Mouse (Mus musculus) megakaryocyte-erythroid progenitor cell, adult 5-6 weeks (primary cell): ENCODE measurements at regions not wholly inside any gene's neighbourhood (a gene's known extent, or its start where the extent isn't known, plus 50 kb on each side); places are given as distances from the start of the nearest gene placed in this dataset.

Experiments used
- ATAC-seq: replicated peaks from 2 replicates; pipeline ENCODE4 v1.8.0; 2016; ENCODE audit warnings: mild to moderate bottlenecking, inconsistent platforms; ENCODE audit not compliant: severe bottlenecking, poor library complexity, low FRiP score, low TSS enrichment

GRCm38 (mm10) chr1:92292681-92293380 lies 97.3 kb upstream of the Hdac4 start:
- no peak for ATAC-seq

GRCm38 (mm10) chr1:92286966-92287342 lies 91.5 kb upstream of the Hdac4 start:
- ATAC-seq = no peak

- no peak for ATAC-seq
Measured at GRCm38 (mm10) chr1:92286013-92286965, 90.8 kb upstream of the Hdac4 start.

GRCm38 (mm10) chr1:92284155-92284554 lies 88.7 kb upstream of the Hdac4 start:
- ATAC-seq = no peak

- ATAC-seq = no peak
Measured at GRCm38 (mm10) chr1:92277199-92277747, 81.8 kb upstream of the Hdac4 start.

- peak; percentile 70 for ATAC-seq
Measured at GRCm38 (mm10) chr1:92275388-92275787, 79.9 kb upstream of the Hdac4 start.

- no peak for ATAC-seq
Measured at GRCm38 (mm10) chr1:92273760-92274159, 78.3 kb upstream of the Hdac4 start.

- no peak for ATAC-seq
Measured at GRCm38 (mm10) chr1:92271676-92272291, 76.3 kb upstream of the Hdac4 start.

- ATAC-seq = no peak
Measured at GRCm38 (mm10) chr1:92270486-92271058, 75.1 kb upstream of the Hdac4 start.

GRCm38 (mm10) chr1:92269464-92269863 lies 74.0 kb upstream of the Hdac4 start:
- no peak for ATAC-seq

- ATAC-seq = no peak
Measured at GRCm38 (mm10) chr1:92264941-92265340, 69.4 kb upstream of the Hdac4 start.

GRCm38 (mm10) chr1:92259715-92260392 lies 64.4 kb upstream of the Hdac4 start:
- ATAC-seq = no peak

- ATAC-seq = no peak
Measured at GRCm38 (mm10) chr1:92258026-92258425, 62.5 kb upstream of the Hdac4 start.

GRCm38 (mm10) chr1:92253086-92253485 lies 57.6 kb upstream of the Hdac4 start:
- ATAC-seq = no peak

- ATAC-seq = no peak
Measured at GRCm38 (mm10) chr1:92250594-92251463, 55.3 kb upstream of the Hdac4 start.
